Mouse (Mus musculus) gastrocnemius, adult 8-10 months (tissue): Measurements from ENCODE around the gene C1d. TPM values are rescaled to one million over a fixed set of nuclear protein-coding genes. Genes with fewer than 3 reads are reported as not detected.
A peak's percentile ranks its signal among the peaks of the same experiment; 100 is the strongest.
"Not testable (repeated sequence)": the region's sequence is repeated elsewhere in the genome, so short reads cannot be mapped to it uniquely, and the experiment has no call there.

Experiments used
- DNase-seq, 2 experiments: peaks; one replicate each; pipeline ENCODE4 v3.0.0; 2022; ENCODE audit warnings: low spot score in 2 of 2
- total RNA-seq, 4 experiments: library from RNA; stranded (reverse); gene quantifications; 2 replicates each; pipeline ENCODE4 v1.2.4; 2022

Gene C1d
- total RNA-seq: 10 to 100 TPM; 31.1 to 37.9 (median 37.1) TPM

GRCm38 (mm10) chr11:17257443-17257842 lies at the start of gene C1d:
C1d (plus strand) TSS chr11:17257579.
- DNase-seq: peak; percentile 84 to 89

- DNase-seq: peak; percentile 94 to 97
These were observed 45.9 kb upstream of the C1d start, which contains the start of gene Pno1 for GRCm38 (mm10) chr11:17211258-17212140. Pno1 (minus strand) TSS chr11:17211568.

GRCm38 (mm10) chr11:17212141-17212495 lies 45.3 kb upstream of the C1d start:
- DNase-seq: no peak

- DNase-seq: no peak
These were observed 44.4 kb upstream of the C1d start for GRCm38 (mm10) chr11:17212903-17213509.

- no peak for DNase-seq
These were observed 41.9 kb upstream of the C1d start for GRCm38 (mm10) chr11:17215475-17215874.

- no peak for DNase-seq
These were observed 36.3 kb upstream of the C1d start for GRCm38 (mm10) chr11:17221126-17221525.

- no peak for DNase-seq
These were observed 24.6 kb upstream of the C1d start for GRCm38 (mm10) chr11:17232792-17233191.

GRCm38 (mm10) chr11:17236449-17237037 lies 20.8 kb upstream of the C1d start:
- DNase-seq: no peak

GRCm38 (mm10) chr11:17238598-17238997 lies 18.8 kb upstream of the C1d start:
- DNase-seq: not testable (repeated sequence)

- DNase-seq: no peak
These were observed 8.7 kb upstream of the C1d start for GRCm38 (mm10) chr11:17248715-17249114.

GRCm38 (mm10) chr11:17256813-17257365 lies 490 bp upstream of the C1d start:
- no peak for DNase-seq

- no peak for DNase-seq
These were observed 482 bp downstream of the C1d start for GRCm38 (mm10) chr11:17257861-17258260.

GRCm38 (mm10) chr11:17267176-17267575 lies 9.8 kb downstream of the C1d start:
- no peak for DNase-seq

- DNase-seq: peak in 1 of 2 experiments; percentile 8
These were observed 11.4 kb downstream of the C1d start for GRCm38 (mm10) chr11:17268801-17269200.

GRCm38 (mm10) chr11:17279959-17280358 lies 22.6 kb downstream of the C1d start:
- DNase-seq: no peak

GRCm38 (mm10) chr11:17284055-17284454 lies 26.7 kb downstream of the C1d start:
- DNase-seq: no peak

GRCm38 (mm10) chr11:17288884-17289283 lies 31.5 kb downstream of the C1d start:
- DNase-seq: no peak

GRCm38 (mm10) chr11:17306007-17306891 lies 48.9 kb downstream of the C1d start:
- DNase-seq: no peak

GRCm38 (mm10) chr11:17307457-17307856 lies 50.1 kb downstream of the C1d start:
- no peak for DNase-seq
